Mouse (Mus musculus) B cell, adult 2 months (primary cell): ENCODE measurements at regions not wholly inside any gene's neighbourhood (a gene's known extent, or its start where the extent isn't known, plus 50 kb on each side); places are given as distances from the start of the nearest gene placed in this dataset.
"Not testable (repeated sequence)": the region's sequence is repeated elsewhere in the genome, so short reads cannot be mapped to it uniquely, and the experiment has no call there.

Source experiments
- DNase-seq, 2 experiments: peaks; one replicate each; pipeline ENCODE4 v3.0.0; 2022

DNA sequence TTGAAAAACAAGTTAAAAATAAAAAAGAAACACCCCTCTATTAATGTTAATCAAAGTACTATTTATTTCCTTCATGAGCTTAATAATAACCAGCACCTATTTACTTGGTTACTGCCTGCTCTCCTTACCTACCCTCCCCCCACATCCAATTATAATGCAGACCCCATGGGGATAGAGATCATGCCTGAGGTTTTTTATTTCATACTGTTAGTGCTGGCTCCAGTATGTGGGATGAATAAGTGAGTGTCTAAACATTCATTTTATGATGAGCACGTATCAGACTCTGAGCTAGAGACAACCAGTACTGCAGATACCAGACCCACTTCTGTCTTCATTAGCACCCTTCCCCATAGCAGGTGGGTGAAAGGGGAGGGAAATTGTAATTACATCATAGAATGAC, 83.6 kb upstream of the Atp1b1 start:
- no peak for DNase-seq

DNA sequence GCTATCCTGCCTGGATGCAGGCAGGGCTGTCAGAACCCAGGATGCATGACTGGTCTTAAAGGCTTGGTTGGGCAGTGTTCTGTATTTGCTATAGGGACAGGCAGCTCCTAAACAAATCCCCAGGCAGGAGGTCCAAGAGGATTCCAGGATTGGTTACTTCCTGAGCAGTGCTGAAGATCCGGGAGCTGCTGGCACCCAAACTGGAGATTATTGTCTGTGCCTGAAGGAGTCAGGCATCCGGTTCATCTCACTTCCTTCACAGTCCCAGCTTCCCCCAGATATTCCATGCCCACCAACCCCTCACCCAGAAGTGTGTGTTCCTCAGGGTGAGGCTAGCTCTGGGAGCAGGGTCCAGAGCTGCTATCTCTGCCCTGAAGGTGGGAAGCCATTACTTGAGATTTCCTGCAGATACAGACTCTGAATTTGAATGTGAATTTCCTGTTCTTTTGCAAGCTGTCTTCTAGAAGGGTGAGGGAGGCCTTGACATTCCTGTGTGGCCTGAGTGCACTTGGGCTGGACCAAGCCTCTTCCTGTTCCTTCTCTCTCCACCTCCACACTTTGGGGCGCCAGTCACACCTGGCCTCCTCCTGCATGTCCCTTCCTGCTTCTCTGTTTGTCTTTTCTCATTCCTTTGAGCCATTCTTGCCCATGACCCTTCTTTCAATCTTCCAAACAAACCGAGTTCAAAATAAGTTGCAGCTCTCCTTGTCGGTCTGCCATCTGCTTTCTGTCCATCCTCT, 80.3 kb upstream of the Atp1b1 start:
- DNase-seq, result no peak

DNA sequence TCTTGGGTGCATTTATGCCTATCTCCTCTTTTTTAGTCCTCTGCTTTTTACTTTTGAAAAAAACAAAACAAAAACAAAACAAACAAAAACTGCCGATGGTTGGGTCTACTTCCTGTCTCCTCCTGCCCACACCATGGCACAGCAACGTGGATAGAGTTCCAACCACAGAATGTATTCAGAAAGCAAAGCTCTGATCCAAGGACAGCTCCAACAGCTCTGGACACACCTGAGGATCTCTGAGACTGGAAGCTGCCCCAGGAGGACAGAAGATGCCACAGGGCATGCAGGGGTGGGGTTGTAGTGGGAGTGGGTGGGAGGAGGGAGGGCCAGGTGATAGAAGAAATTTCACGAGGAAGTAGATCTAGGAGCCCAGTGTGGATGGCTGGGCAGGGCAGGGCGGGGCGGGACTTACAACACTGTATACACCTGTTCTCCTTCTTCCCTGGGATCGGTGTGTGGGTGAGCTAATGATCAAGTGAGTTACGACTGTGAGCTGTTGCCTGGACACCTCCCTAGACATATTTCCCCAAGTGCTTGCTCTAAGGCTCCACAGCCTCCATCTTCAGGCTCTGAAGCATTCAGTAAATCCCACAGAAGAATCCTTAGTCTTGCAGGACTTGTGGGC, 79.3 kb upstream of the Atp1b1 start:
- no peak for DNase-seq

DNA sequence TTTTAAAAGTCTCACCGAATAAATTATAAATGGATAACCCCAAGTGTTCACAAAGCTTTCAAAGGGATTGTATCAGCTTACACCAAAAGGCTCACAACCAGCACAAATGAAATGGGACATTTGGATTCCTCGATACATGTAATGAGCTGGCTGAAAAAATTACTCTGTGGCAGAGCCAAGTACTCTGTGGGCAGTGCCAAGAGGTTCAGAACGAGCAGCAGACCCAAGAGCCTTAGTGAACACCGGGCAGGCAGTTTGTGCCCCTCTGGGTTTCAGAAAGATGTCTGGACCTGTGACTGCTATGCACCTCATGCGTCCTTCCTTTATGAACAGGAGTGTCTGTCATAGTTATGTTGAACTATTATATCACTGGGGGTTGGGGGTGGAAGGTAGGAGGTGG, 74.0 kb upstream of the Atp1b1 start:
- DNase-seq, result no peak

DNA sequence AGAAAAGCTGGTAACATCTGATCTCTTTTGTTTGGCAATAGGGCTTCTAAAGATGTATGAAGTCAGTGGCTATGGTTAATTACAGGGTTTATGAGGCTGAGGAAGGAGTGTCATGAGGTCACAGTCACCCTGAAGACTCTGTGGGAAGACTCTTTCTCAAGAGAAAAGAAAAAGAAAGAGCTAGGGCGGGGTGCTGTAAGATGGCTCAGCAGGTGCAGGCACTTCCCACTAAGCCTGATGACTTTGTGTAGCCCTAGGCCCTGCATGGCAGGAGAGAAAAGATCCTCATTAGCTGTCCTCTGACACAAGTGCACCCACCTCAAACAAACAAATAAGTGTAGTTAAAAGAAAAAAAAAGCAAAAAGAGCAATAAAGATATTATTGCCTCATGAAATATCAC, 73.6 kb upstream of the Atp1b1 start:
- DNase-seq, result no peak

DNA sequence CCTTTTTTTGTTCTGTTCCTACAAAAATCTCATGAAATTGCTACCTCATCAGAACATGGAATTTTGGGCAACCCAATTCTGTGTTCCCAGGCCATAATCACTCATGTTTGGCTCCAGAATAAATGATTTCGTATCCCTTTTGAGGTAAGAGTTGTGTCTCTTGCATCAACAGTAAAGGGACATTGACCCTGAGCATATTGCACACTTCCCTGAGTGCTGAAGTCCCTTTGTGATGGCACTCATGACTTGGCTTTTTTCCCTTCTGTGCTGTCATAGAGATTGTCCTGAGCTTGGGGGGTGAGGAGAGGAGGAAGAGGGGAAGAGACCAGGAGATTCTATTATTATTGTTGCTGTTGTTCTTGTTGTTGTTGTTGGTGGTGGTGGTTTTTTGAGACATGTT, 68.6 kb upstream of the Atp1b1 start:
- DNase-seq, result no peak

DNA sequence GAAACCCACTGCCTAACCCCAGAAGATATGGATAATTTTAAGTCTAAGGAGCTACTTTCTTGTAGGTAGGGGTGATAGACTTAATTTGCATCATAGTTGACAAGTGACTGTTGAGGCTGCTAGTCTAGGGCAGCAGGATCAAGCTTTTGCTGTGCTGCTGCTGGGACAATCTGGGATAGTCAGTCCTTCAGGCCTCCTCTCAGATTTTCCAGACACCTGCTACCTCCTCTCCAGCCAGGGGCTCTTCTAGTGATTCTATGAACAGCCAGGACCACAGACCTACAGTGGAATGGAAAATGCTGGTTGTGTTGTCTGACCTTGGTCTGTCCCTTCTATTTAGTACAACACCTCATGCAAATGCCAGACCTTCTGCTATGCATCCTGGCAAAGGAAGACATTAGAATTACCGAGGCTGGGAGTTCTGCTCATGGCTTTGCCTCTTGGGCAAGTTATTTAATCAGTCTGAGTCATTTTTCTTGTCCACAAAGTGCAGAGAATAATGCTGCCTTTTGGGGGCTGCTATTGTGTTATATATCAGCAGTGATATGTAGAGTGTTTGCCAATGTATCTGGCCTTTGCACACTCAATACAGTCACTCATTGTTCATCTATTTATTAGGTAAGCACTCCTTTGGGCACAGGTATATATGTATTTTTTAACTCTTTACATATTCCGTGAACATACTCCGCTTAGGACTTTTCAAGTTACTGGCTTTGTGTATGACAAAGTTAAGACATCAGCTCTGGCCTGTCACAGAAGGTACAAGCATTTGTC, 64.4 kb upstream of the Atp1b1 start:
- DNase-seq, result no peak

DNA sequence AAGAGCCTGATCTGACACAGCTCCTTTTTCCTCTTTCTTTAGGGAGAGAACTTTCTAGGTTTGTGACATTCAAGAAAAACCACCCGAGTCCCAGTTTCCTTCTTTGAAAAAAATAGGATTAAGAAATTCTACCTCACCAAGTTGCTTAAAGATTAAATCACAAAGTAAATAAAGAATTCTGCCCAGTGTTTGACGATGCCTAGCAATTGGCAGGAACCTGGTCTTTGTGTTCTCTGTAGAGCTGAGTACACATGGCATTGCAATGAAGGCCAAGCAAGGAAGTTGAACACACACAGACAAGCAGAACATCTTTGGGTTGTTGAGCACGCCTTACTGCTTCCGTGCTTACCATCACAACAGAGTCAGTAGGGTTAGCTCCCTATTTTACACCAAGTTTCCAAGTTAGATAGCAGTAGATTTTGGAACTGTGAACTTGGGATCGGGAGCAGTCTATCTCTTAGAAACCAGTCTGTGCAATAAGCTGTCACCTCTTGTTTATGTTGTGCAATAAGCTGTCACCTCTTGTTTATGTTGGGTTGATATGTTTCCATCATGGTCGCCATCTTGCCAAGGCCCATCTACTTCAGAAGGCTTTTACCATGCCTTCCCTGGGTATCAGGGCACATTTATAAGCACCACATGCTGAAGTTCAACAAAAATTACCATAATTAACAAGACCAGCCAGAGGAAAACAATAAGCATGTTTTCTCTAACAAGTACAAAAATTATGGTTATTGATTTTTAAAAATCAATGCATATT, 63.4 kb upstream of the Atp1b1 start:
- no peak for DNase-seq

DNA sequence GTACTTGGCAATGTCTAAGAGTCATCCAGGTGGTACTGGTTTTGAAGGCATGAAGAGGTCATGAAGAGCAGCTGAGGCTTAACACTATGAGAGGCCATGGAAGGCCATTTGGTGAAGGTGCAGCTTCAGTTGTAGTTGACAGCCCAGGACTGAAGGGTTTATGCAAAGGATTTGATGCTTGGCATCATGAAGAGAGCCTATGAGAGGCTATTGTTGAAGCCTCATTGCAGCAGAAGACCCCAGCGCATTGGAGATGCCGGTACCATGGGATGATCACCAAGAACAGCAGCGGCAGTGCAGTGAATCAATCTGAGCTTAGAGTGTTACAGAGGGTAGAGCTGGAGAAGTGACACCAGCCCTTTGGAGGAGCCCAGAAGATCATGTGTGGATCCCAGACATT, 60.7 kb upstream of the Atp1b1 start:
- no peak for DNase-seq

DNA sequence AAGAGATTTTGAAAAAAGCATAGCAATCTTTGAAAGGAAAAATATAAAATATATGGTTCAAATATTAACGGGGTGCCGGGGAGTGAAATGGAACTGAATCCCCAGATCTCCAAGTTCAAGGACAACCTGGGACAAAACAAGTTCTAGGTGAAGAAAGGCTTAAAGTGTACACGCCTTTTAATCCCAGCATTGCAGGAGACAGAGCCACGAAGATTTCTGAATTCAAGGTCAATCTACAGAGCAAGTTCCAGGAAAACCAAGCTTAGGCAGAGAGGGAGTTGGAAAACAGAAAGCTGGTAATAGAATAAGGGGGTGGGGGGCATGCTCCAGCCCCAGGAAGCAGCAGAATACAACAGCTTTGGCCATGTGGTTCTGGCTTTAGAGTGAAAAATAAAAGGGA, 60.2 kb upstream of the Atp1b1 start:
- DNase-seq, result no peak

DNA sequence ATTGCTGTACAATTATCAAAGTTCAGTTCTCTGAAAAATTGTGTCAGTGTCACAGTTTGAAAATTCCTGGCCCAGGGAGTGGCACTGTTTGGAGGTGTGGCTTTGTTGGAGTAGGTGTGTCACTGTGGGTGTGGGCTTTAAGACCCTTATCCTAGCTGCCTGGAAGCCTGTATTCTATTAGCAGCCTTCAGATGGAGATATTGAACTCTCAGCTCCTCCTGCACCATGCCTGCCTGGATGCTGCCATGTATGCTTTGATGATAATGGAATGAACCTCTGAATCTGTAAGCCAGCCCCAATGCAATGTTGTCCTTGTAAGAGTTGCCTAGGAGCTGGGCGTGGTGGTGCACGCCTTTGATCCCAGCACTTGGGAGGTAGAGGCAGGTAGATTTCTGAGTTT, 59.2 kb upstream of the Atp1b1 start:
- not testable (repeated sequence) for DNase-seq

DNA sequence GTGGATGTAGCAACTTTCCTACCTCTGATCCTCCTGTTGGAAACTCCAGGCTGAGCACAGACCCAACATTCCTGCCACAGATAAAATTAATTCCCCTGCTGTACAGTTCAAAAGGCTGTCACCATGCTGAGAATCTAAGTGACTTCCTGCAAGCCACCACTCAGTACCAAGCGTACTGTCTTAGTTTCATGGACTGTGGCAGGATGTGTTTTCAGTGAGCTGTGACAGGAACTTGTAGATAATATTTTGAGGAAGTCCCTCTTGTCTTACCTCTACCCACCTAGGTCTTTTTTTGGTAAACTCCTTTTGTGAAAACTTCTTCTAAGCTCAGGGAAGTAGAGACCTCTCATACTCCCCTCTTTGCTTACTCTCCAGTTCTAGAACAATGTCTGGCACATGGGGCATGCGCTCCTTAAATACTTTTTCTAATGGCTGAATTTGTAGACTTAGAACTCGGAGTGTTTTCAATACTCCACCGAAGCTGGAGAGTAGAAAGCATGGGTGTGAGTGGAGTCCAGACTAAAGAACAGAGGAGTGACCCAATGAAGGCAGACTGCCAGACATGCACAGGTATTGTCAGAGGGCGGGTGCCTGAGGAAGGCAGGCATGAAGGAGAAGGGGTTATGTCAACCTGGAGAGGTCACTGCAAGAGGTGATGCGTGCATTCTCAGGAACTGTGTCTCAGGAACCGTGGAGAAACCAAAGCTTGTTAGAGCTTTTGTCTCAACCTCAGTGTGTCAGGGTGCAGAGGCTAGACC, 53.7 kb upstream of the Atp1b1 start:
- DNase-seq, result peak; percentile 37 to 46

DNA sequence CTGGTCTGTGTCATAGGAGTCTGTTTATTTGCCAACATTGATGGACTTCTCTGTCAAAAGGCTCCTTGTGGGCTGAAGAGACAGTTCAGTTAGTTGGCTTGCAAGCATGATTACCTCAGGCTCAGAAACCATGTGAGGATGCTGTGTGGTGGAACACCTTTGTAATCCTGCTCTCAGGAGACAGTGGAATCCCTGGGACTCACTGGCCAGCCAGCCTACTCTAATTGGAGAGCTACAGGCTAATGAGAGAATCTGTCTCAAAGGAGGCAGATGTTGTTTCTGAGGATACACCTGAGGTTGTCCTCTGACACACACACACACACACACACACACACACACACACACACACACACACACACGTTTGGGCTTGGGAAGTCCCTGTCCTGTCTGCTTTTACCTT, 51.1 kb upstream of the Atp1b1 start:
- no peak for DNase-seq

DNA sequence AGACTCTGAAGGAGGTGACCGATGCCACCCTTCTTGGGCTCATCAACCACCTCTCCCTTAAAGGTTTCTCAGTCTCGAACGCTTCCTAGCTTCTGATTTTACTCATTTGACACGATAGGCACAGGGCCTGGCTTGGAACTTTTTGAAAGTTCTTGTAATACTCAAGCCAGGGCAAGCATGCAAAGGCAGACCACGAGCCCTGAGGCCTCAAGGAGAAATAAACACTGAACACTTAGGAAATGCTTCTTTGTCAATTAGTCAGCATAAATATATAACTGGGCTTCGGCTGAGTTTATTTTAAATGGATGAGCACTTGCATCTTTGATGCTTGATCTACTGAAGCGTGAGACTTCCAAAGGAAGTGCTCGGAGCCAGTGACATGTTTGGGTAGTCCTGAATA, 50.4 kb upstream of the Atp1b1 start:
- no peak for DNase-seq

DNA sequence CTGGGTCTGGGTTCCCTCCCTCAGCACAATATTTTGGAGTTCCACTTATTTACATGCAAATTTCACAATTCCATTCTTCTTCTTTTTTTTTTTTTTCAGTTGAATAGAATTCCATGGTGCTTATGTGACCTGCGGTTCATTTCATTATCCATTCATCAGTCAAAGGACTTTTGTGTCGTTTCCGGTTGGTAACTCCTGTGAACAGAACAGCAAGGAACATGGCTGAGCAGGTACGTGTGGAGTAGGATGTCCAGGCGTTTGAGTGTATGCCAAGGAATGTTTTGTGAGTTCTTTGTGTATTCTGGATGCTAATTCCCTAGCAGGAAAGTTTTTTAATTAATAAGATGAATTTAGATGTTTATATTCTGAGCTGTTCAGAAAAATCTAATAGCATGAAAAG, 50.0 kb upstream of the Atp1b1 start:
- no peak for DNase-seq
